Mouse (Mus musculus) lung, embryonic 14.5 days (tissue): ENCODE data around the gene Gm49450. TPM values are rescaled to one million over a fixed set of nuclear protein-coding genes. Genes with fewer than 3 reads are reported as not detected.

Experiments
- ATAC-seq: fragments of 200-750 bp; cut with Nextera tagmentation; 2 replicates; pipeline ENCODE4 v1.8.0; 2017; ENCODE audit warnings: mild to moderate bottlenecking, moderate TSS enrichment, moderate library complexity; ENCODE audit not compliant: insufficient read depth
- DNase-seq: peaks from one replicate; pipeline ENCODE4 v3.0.0-alpha.2; 2015
- H3K27ac ChIP-seq: fragments of 300-500 bp; sonication (generic); 2 replicates; pipeline ENCODE4 v1.5.1; 2014; ENCODE audit warnings: low read depth, mild to moderate bottlenecking, moderate library complexity
- H3K27me3 ChIP-seq: fragments of 300-500 bp; sonication (generic); 2 replicates; pipeline ENCODE4 v1.6.1; 2014; ENCODE audit warnings: low read length, control low read depth; ENCODE audit not compliant: insufficient read depth
- H3K36me3 ChIP-seq: fragments of 300-500 bp; sonication (generic); 2 replicates; pipeline ENCODE4 v1.6.1; 2014; ENCODE audit warnings: control low read depth; ENCODE audit not compliant: insufficient read depth
- H3K4me1 ChIP-seq: fragments of 300-500 bp; sonication (generic); 2 replicates; pipeline ENCODE4 v1.6.1; 2014; ENCODE audit warnings: antibody characterized with exemption, control low read depth; ENCODE audit not compliant: insufficient read depth
- H3K4me2 ChIP-seq: fragments of 300-500 bp; sonication (generic); 2 replicates; pipeline ENCODE4 v1.6.1; 2014; ENCODE audit warnings: mild to moderate bottlenecking
- H3K4me3 ChIP-seq: fragments of 300-500 bp; sonication (generic); 2 replicates; pipeline ENCODE4 v1.5.1; 2014; ENCODE audit warnings: low read depth, low read length
- H3K9ac ChIP-seq: fragments of 300-500 bp; sonication (generic); 2 replicates; pipeline ENCODE4 v1.6.1; 2014
- H3K9me3 ChIP-seq: fragments of 300-500 bp; sonication (generic); 2 replicates; pipeline ENCODE4 v1.6.1; 2016; ENCODE audit warnings: low read depth, low read length, control low read depth
- CTCF ChIP-seq: IDR thresholded peaks from 2 replicates; pipeline ENCODE4 v1.5.1; 2016; ENCODE audit warnings: antibody characterized with exemption, low read depth
- WGBS: fragments of 180-500 bp; shearing (Covaris S2); extraction: QIAGEN DNeasy Blood & Tissue Kit; methylation state at CpG from one replicate; pipeline ENCODE4 v1.1.7; 2014; 5-methylcytosine and 5-hydroxymethylcytosine counted together
- polyA plus RNA-seq: library from polyadenylated mRNA; unstranded; fragments of >200 nt; fragmentation: Nextera tagmentation; extraction: Ambion mirVana; gene quantifications from 2 replicates; pipeline ENCODE4 v1.2.1, GENCODE M21; 2014

Gm49450 gene
- polyA plus RNA-seq, 1 experiment from 2014 or later, result not detected

DNA sequence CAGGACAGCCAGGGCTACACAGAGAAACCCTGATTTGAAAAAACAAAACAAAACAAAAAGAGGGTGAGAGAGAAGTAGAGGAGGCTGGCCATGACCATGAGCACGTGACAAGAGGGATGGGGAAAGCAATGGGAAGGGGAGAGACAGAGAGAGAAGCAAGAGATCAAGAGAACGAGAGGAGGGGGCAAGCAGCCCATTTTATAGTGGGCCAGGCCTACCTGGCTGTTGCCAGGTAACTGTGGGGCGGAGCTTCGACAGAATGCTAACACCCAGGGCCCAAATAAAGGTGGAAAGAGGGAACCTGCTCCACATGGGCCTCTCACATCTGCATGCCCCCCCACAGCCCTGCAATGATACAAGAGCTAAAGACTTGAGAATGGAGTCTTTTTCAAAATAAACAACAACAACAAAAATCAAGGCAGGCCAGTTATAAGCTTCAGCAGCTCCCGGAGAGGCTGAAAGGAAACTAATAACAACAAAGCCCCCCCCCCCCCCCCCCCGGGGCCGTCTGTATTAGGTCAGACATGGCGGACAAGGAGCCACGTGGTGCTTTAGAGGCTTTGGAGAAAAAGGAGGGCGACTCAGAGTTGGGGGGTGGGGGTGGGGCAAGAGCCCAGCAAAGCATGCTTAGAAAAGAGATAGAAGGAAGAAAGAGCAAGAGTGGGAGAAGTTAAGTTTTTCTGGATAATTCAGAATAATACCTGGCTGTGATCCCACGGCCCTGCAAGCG, 36.5 kb upstream of the Gm49450 start:
- no peak overlapping the region for H3K27ac ChIP-seq
- no peak for ATAC-seq
- H3K27me3 ChIP-seq, result no peaks in the 10 kb centered on the region
- DNase-seq, result no peak
- H3K4me3 ChIP-seq, result no peak overlapping the region
- H3K9me3 ChIP-seq, result no peaks in the 10 kb centered on the region
- H3K4me1 ChIP-seq, result peaks cover 25% of the 10 kb centered on the region
- no peak for TF ChIP-seq CTCF
- H3K4me2 ChIP-seq, result no peak overlapping the region
- no peak overlapping the region for H3K9ac ChIP-seq
- no peaks in the 10 kb centered on the region for H3K36me3 ChIP-seq
- 35% methylated on average over 12 of the region's 12 CpGs for WGBS

DNA sequence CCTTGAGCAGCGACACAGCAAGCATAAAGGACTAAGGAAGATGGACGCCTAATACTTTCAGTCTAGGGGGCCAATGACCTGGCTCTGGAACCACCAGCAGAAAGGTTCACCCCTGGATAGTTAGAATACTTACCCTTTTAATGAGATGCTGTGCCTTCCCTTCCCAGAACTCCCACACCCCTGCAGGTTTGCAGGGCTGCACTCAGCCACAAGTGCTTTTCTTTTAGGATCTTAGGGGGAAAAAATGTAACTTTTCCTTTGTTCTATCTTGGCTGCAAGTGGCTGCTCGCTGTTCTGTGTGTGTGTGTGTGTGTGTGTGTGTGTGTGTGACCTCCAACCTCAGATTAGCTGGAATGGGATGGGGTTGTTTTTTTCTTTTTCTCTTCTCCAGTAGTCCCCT, 35.4 kb upstream of the Gm49450 start:
- Histone ChIP-seq H3K4me1 (peaks cover 25% of the 10 kb centered on the region), H3K9me3 (no peaks in the 10 kb centered on the region), H3K9ac (no peak overlapping the region), H3K4me3 (no peak overlapping the region), H3K4me2 (no peak overlapping the region), H3K36me3 (no peaks in the 10 kb centered on the region), H3K27me3 (no peaks in the 10 kb centered on the region), H3K27ac (no peak overlapping the region)
- DNase-seq (no peak), ATAC-seq (no peak)
- TF ChIP-seq CTCF, result no peak
- WGBS, result 72% methylated on average over 3 of the region's 3 CpGs

DNA sequence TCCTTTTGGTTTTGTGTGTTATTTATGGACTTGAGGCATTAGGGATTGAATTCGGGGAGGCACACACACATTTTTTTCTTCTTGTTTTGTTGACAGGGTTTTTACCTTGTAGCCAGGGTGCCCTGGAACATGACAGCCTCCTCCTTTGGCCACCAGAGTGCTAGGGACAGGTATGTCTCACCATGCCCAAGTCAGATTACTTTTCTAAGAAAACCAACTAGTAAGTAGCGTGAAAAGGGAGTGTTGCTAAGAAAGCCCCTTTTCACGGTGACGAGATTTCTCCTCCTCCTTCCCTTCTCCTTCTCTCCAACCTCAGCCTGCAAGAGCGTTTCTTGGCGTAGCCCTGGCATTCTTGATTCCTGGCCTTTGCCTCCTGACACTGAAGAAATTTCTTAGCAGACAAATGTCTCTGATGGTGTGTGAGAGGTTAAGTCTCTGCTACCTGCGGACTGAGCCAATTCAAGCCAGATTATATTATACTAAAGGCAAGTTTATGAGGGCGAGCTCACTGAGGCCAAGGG, 34.4 kb upstream of the Gm49450 start:
- H3K4me2 ChIP-seq, result no peak overlapping the region
- ATAC-seq (no peak), DNase-seq (no peak)
- H3K36me3 ChIP-seq, result no peaks in the 10 kb centered on the region
- no peak overlapping the region for H3K9ac ChIP-seq
- H3K9me3 ChIP-seq, result no peaks in the 10 kb centered on the region
- peaks cover 20% of the 10 kb centered on the region for H3K4me1 ChIP-seq
- no peak for TF ChIP-seq CTCF
- peak overlapping the region; percentile 90 for H3K27ac ChIP-seq
- no peak overlapping the region for H3K4me3 ChIP-seq
- 47% methylated on average over 8 of the region's 8 CpGs for WGBS
- no peaks in the 10 kb centered on the region for H3K27me3 ChIP-seq

DNA sequence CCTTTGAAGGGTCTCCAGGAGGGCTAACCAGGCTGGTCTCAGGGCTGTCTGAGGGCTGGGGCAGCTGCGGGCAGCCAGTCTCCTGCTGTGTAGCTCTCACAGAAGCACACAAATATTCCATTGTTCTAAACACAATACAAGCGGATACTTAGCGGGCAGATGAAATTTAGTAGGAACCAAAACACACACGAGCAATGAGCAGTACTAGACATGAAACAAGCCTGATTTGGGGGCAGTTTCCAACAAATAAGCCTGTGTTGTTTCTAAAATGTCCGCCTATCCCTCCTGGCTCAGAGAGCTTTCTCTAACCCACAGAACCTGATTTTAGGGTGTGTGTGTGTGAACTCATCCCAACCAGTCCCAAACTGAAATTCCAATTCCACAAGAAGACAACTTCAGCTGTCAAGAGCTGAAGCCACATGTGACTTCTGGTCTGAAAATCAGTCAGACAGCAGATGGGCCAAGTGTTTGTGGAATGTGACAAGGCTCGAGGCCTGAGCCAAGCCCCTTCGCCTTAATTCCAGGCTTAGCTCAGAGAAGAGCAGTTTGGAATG, 33.8 kb upstream of the Gm49450 start:
- Histone ChIP-seq H3K4me1 (peaks cover 15% of the 10 kb centered on the region), H3K9ac (peak overlapping the region; percentile 30; the same call in 1 of the 2 replicates), H3K9me3 (no peaks in the 10 kb centered on the region), H3K4me3 (no peak overlapping the region), H3K27ac (peak overlapping the region; percentile 90), H3K36me3 (no peaks in the 10 kb centered on the region), H3K27me3 (no peaks in the 10 kb centered on the region), H3K4me2 (peak overlapping the region; percentile 23; the same call in 1 of the 2 replicates)
- no peak for TF ChIP-seq CTCF
- ATAC-seq (no peak), DNase-seq (peak; percentile 75)
- WGBS, result 24% methylated on average over 7 of the region's 7 CpGs

DNA sequence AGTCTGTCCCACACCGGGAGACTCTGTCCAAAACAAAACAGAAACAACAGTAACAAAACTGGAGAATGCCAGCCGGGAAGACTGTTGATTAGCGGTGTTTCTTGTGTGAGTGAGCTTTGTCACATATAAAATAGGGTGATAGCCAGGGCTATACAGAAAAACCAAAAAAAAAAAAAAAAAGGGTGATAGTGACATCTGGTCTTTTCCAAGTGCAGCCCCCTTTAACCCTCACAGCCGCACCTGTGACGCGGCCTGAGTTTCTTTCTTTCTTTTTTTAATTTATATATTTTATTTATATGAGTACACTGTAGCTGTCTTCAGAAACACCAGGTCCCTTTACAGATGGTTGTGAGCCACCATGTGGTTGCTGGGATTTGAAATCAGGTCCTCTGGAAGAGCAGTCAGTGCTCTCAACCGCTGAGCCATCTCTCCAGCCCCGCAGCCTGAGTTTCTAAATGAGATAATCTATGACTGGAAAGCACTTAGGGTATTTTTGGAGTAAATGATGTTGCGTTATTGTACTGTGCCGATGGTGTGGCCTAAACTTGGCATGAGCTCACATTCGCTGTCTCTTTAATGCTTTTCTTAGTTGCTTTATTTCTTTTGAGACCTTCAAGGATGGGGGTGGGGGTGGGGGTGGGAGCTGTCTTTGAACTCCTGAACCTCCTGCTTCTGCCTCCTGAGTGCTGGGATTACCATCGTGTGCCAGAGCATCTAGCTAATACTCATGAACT, 32.8 kb upstream of the Gm49450 start:
- Histone ChIP-seq H3K4me3 (peak overlapping the region; percentile 46), H3K9ac (peak overlapping the region; percentile 69), H3K36me3 (no peaks in the 10 kb centered on the region), H3K4me2 (peak overlapping the region; percentile 72), H3K9me3 (no peaks in the 10 kb centered on the region), H3K4me1 (peaks cover 10% of the 10 kb centered on the region), H3K27ac (peak overlapping the region; percentile 94), H3K27me3 (no peaks in the 10 kb centered on the region)
- ATAC-seq (no peak; the same call in 1 of the 2 replicates), DNase-seq (no peak)
- TF ChIP-seq CTCF, result no peak
- 37% methylated on average over 12 of the region's 12 CpGs for WGBS

DNA sequence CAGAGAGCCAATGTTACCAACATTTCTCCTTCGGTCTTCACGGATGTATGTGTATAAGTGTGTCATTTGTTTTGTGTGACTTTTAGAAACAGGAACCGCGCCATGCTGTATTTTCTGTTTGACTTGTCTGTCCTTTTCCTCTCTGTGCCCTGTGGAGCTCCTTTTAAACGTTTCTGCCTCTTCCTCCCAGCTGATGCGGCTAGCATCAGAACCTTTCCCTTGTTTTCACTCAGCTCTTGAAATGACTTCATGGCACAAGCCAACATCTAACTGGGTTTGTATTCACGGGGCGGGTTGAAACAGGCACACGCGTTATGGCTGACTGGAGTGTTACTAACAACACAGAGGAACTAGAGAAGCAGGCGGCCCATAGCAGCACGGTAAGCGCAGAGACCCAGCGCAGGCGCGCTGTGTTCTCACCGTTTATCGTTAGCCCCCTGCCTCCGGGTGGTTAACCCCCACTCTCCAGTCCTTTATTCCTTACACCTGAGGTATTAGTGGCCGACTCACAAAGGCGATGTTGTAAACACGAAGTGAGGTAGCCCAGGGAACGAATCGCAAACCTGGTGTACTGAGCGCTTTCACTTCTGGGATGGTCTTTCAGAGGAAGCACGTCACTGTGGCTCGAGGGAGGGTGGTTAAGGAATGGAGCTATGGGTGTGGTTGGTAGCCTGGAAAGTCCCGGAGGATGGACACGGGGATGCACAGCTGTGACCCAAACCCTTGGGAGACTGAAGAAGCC, 32.1 kb upstream of the Gm49450 start:
- peak; percentile 85 for DNase-seq
- Histone ChIP-seq H3K9me3 (no peaks in the 10 kb centered on the region), H3K4me2 (peak overlapping the region; percentile 72), H3K36me3 (no peaks in the 10 kb centered on the region), H3K4me1 (peaks cover 7% of the 10 kb centered on the region), H3K4me3 (peak overlapping the region; percentile 46), H3K9ac (peak overlapping the region; percentile 69), H3K27ac (peak overlapping the region; percentile 94), H3K27me3 (no peaks in the 10 kb centered on the region)
- WGBS, result 2% methylated on average over 29 of the region's 29 CpGs
- TF ChIP-seq CTCF, result no peak
- ATAC-seq, result peak; percentile 88
